Mouse (Mus musculus): ENCODE results near the gene Gm7879.
"Not testable (repeated sequence)": the region's sequence is repeated elsewhere in the genome, so short reads cannot be mapped to it uniquely, and the experiment has no call there.

Gene Gm7879

GRCm38 (mm10) chr5:43912844-43913243 is at the start of gene Gm7879:
Gm7879 (plus strand) TSS chr5:43913144.
- not testable (repeated sequence) for DNase-seq

GRCm38 (mm10) chr5:43863642-43864041 is 49.3 kb upstream of the Gm7879 start:
- no peak for DNase-seq

- DNase-seq = no peak
Measured at GRCm38 (mm10) chr5:43865316-43865715, 47.6 kb upstream of the Gm7879 start.

GRCm38 (mm10) chr5:43868253-43868652 is 44.7 kb upstream of the Gm7879 start, which contains the start of gene Cd38:
Cd38 (plus strand) TSS chr5:43868553.
- DNase-seq = no peak

GRCm38 (mm10) chr5:43868711-43869600 is 44.0 kb upstream of the Gm7879 start:
- no peak for DNase-seq

GRCm38 (mm10) chr5:43871845-43872244 is 41.1 kb upstream of the Gm7879 start:
- no peak for DNase-seq

- DNase-seq = no peak
Measured at GRCm38 (mm10) chr5:43872652-43873051, 40.3 kb upstream of the Gm7879 start.

- DNase-seq = no peak
Measured at GRCm38 (mm10) chr5:43882034-43882433, 30.9 kb upstream of the Gm7879 start.

- no peak for DNase-seq
Measured at GRCm38 (mm10) chr5:43885060-43885820, 27.7 kb upstream of the Gm7879 start.

- DNase-seq = no peak
Measured at GRCm38 (mm10) chr5:43892386-43892785, 20.6 kb upstream of the Gm7879 start.

GRCm38 (mm10) chr5:43894113-43894512 is 18.8 kb upstream of the Gm7879 start:
- no peak for DNase-seq

GRCm38 (mm10) chr5:43895931-43896330 is 17.0 kb upstream of the Gm7879 start:
- no peak for DNase-seq

- no peak for DNase-seq
Measured at GRCm38 (mm10) chr5:43904685-43905084, 8.3 kb upstream of the Gm7879 start.

GRCm38 (mm10) chr5:43909213-43909612 is 3.7 kb upstream of the Gm7879 start:
- no peak for DNase-seq

GRCm38 (mm10) chr5:43910006-43910405 is 2.9 kb upstream of the Gm7879 start:
- no peak for DNase-seq

- DNase-seq = no peak
Measured at GRCm38 (mm10) chr5:43915261-43915886, 2.4 kb downstream of the Gm7879 start.

- no peak for DNase-seq
Measured at GRCm38 (mm10) chr5:43921877-43922276, 8.9 kb downstream of the Gm7879 start.

- DNase-seq = peak; percentile 44
Measured at GRCm38 (mm10) chr5:43923933-43924332, 11.0 kb downstream of the Gm7879 start.

- no peak for DNase-seq
Measured at GRCm38 (mm10) chr5:43927729-43928128, 14.8 kb downstream of the Gm7879 start.

GRCm38 (mm10) chr5:43933269-43933668 is 20.3 kb downstream of the Gm7879 start:
- DNase-seq = no peak

GRCm38 (mm10) chr5:43947330-43947977 is 34.5 kb downstream of the Gm7879 start:
- DNase-seq = no peak

- peak; percentile 22 for DNase-seq
Measured at GRCm38 (mm10) chr5:43948111-43948743, 35.3 kb downstream of the Gm7879 start.
